Mouse (Mus musculus): ENCODE results near the gene Rnps1.
"Not testable (repeated sequence)": the region's sequence is repeated elsewhere in the genome, so short reads cannot be mapped to it uniquely, and the experiment has no call there.

The Rnps1 gene

DNA sequence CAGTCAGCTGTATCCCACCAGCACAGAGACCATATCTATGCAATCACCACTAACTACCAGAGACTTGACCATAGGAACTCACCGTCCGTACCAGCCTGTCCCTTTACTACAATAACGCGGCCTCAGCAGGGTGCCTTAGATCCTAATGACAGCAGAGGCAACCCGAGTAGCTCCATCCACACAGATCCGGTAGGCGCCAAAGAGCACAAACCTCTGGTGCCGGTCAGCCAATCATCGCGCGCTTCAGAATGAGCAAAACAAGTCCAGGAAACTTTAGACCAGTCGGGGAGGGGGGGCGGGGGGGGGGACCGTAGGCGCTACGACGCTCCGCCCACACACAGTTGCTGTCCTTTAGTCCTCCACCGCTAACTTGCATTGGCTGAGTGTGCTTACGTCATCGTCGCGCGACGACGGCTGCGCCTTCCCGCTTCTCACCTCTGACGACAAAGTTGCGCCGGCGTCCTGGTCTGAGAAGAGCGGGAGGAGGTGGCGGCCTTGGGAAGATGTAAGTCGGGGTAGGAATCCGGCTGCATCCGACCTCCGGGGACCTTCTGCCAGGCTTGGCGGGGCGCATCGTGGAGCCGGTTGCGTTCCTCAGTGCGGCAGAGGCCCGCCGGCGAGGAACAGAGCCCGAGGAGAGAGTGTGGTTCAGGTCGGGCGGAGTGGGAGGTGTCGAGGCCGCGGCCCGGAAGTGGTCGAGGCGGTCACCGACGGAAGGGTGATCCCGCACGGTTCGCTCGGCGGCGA is at the start of gene Rnps1:
Rnps1 (plus strand) TSS at position 336 of the 747 bp plus-strand sequence.
- peak; percentile 93 for DNase-seq (ENCODE audit: low spot score)

DNA sequence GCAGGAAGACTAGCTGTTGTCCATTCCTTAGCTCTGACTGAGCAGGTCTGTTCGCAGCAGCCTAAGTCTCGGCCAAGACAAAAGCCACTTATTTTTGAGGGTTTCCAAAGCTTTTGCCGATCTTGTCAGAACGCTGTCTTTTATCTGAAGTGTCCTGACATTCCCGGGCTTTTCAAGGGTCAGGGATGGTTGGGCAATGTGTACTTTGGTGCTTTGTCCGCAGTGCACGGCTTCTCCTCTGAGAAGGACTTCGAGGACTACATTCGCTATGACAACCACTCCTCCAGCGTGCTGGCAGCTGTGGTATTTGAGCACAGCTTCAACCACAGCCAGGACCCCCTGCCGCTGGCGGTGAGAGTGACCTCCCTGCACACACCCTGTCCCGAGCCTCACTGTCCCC is 48.5 kb upstream of the Rnps1 start:
- no peak for DNase-seq (ENCODE audit: low spot score)

DNA sequence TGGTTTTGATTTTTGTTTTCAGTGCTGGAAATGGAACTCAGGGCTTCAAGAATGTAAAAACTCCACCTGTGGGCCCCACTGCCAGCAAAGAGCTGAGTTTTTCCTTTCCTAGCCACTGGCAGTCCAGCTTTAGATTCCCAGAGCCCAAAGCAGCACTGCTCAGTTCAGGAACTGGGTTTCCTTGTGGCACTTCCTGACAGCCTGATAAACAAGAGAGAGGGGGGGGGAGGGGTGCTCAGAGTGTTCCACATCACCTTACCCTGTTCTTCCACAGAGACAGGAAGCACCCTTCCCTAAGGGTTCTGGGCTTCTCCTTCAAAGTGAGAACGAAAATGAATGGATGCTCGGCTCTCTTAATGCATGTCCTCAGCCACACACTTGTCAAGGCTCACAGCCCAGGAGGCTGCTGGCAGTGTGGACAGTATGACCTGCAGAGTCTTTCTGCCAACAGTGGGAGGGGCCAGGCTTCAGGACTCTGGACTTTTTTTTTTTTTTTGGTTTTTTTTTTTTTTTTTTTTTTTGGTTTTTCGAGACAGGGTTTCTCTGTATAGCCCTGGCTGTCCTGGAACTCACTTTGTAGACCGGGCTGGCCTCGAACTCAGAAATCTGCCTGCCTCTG is 39.2 kb upstream of the Rnps1 start:
- DNase-seq (ENCODE audit: low spot score): no peak

DNA sequence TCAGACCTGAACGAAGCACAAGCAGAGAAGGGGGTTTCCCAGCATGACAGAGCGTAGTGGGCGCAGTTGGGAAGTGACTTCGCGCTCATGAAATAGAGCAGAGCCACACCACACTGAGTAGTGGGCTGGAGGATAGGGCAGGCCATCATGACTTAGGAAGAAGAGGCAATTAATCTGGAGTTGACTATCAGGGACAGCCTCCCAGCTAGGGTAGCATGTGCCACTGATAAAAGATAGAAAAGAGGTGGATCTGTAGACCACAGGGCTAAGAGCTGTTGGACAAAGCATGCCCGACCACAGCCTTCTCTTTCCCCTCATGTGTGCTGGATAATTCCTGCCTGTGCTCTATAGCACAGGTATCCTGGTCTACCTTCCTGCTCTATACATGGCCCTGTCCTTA is 38.5 kb upstream of the Rnps1 start:
- no peak for DNase-seq (ENCODE audit: low spot score)

DNA sequence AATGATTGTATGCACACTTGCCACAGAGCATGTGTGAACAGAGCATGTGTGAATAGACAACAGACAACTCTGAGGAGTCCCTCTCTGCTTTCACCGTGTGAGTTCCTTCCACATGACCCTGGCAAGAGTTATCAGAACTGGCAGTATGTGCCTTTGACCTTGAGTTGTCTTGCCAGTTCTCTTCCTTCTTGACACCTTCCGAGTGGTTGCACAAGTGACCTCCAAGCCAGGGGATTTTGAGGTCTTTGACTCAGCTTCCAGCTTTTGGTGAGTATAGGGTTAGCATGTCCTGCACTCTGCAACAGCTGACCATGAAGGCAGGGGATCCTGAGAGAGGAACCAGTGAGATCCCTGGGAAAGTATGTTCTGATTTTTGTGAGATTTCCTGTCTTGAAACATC is 35.9 kb upstream of the Rnps1 start:
- no peak for DNase-seq (ENCODE audit: low spot score)

DNA sequence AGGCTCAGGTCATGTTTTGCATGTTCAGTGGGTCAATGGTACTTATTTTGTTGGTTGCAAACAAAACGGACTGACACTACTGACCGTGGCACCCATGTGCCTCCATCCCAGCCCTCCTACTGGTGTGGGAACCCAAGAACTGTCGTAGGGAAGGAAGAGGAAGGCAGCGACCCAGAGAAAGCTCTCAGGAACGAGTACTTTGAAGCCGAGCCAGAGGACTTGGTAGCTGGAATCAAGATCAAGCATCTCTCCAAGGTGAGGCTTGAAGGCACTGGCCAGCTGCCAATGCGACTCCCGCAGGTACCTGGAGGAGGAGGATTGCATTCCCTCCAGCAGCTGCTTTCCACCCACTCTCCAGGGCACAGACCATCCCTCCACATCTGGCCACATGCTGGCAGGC is 30.6 kb upstream of the Rnps1 start:
- no peak for DNase-seq (ENCODE audit: low spot score)

DNA sequence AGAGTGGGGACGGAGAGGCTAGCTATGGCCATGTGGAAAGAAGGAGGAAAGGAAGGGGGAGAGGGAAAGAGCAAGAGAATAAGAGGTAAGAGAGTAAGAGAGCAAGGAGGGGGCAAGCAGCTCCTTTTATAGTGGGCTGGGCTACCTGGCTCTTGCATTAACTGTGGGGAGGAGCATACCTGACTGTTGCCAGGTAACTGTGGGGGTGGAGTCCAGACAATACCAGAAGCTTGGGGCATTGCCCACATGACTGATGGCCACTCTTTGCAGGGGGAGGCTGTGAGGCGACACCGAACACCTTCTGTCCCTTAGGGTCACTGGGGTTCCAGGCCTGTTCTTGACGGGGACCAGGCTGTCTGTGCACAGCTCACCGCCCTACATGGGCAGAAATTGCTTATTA is 25.7 kb upstream of the Rnps1 start:
- no peak for DNase-seq (ENCODE audit: low spot score)

DNA sequence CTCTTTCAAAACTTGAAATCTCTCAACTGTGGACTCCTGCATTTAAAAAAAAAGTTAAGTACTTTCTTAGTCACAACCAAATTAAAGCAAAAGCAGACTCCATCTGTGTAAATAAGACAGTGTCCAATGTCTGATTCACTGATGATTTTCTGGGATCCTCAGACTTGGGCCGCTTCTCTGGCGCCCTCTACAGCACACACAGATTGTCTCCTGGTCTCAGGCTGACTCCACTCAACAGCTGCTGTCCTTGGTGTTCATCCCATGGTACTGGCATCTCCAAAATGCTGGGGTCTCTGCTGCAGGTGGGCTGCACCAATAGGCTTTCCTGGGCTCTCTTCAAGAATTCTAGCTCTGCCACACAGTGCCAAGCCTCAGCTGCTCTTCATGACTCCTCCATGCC is 24.5 kb upstream of the Rnps1 start:
- DNase-seq (ENCODE audit: low spot score): peak; percentile 56

DNA sequence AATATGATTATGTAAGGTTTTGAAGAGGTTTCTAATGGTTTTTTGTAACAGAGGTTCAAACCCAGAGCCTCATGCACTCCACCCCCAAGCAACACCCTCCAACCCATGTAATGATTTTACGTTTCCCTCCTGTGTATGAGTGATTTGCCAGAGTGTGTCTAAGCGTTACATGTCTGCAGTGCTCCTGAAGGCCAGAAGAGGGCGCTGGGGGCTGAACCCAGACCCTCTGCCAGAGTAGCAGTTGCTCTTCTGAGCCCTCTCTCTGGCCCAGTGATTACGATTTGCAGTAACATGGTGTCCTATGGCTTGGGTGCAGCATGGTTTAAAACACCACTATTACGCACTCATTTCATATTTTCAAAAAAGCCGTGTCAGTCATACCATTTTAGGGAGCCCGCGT is 23.2 kb upstream of the Rnps1 start:
- DNase-seq (ENCODE audit: low spot score): no peak

DNA sequence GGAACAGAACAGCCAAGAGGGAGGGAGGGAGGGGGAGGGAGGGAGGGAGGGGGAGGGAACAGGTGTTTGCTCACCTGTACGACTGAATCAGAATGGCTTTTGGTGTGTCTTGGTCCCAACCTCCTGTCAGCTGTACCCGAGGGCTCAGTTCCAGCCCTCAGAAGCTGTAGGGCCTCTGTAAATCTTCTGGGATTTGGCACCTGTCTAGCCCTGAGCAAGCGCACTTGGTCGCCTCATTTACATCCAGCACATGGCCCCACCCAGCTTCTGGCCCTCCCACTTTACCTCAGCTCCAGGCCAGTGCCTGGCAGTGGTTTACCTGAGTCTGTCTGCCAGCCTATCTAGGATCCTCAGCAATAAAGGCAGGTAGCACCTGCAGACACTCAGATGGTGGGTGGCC is 20.8 kb upstream of the Rnps1 start:
- DNase-seq (ENCODE audit: low spot score): no peak

DNA sequence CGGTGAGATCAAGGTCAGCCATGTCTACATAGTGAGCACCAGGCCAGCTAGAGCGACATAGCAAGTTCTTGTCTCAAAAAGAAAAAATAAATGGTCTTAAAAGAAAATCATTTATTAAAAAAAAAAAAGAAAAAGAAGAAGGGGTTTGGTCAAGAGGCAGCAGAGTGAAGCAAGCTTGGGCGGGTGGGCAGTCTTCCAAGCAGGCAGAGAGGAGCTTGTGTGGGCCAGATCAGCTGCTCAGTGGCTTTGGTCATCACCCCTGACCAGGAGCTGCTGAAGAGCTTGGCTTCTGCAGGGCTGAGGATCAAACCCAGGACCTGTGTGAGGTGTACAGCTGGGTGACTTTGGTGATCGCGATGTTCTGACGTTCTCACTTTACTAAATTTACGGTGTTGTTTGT is 19.9 kb upstream of the Rnps1 start:
- DNase-seq (ENCODE audit: low spot score): no peak

DNA sequence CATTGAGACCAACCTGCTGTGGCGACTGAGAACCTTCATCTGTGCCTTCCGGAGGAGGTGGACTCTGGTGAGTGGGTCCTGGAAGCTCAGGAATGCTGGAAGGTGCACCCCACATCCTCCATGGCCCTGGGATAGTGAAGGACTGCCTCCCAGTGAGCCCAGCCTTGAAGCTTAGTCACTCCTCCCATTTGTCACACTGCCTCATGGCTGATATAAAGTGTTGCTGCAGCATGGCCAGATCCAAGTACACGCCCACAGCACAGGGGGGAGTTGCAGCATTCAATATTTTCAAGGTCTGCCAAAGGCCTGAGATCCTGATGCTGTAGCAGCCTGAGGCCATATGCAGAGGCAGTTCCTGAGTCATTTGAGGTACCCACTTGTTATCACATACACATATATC is 12.0 kb upstream of the Rnps1 start:
- DNase-seq (ENCODE audit: low spot score): no peak

DNA sequence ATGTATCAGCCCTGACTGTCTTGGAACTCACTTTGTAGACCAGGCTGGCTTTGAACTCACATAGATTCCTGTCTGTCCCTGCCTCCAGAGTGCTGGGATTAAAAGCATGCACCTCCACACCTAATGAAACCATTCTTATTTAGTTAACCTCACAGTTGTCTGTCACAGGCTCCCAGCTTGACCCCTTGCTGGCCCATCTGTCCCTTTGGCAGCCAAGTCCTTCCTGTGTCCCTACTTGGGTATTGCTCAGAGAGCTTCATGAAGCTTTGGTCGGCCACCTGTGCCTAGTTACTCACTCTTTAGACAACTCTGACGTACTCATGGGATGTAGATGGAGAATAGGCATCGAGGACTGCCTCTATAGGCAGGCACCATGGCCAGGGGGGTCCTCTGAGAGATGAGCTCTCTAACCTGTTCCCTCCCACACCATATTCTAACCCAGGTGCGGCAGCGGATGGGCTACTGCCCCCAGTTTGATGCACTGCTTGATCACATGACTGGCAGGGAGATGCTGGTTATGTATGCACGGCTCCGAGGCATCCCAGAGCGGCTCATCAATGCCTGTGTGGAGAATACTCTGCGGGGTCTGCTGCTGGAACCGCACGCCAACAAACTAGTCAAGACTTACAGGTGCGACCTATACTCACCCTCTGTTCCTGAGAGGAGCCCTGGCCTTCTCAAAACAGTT is 7.1 kb upstream of the Rnps1 start:
- no peak for DNase-seq (ENCODE audit: low spot score)

DNA sequence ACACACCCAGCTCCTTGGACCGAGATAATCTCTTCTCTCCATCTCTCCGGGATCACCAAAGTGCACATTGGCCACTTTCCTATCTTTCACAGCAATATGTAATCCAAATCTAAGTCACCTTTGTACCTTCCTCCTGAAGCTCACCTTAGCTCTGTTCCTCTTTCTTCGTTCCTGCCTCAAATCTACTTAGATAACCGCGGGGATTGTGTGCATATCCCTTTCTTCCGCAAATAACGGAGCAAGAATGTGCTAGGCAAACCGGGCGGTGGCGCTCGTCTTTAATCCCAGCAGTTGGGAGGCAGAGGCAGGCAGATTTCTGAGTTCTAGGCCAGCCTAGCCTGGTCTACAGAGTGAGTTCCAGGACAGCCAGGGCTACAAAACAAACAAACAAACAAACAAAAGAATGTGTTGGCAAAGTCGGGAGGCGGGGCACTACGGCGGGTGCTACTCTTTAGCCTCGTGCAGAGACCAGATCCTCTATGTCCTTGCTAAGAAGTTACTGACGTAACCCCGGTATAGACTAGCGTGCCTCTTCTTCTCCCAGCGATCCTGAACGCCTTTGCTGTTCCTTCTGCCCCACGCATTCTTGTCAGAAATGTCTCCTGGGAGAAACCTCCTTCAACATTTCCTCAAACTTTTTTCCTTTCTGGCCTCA is 681 bp upstream of the Rnps1 start:
- DNase-seq (ENCODE audit: low spot score): no peak

DNA sequence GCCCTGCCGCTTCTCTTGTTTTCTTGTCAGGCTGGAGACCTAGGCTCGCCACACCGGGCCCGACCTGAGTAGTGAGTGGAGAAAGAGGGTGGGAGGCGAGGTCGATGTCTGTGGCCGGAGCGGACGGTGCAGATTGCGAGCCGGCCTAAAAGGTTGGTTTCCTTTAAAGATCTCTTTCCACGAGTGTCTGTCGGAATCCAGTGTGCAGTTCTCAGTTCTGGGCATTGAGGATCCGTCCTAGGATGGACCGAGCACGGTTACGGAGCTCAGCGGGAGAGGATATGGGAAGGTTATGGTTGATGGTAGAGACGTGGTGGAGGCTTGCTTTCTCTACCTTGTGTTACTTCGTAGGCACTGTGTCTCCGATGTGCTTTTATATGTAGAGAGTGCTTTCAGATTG is 646 bp downstream of the Rnps1 start:
- no peak for DNase-seq (ENCODE audit: low spot score)

DNA sequence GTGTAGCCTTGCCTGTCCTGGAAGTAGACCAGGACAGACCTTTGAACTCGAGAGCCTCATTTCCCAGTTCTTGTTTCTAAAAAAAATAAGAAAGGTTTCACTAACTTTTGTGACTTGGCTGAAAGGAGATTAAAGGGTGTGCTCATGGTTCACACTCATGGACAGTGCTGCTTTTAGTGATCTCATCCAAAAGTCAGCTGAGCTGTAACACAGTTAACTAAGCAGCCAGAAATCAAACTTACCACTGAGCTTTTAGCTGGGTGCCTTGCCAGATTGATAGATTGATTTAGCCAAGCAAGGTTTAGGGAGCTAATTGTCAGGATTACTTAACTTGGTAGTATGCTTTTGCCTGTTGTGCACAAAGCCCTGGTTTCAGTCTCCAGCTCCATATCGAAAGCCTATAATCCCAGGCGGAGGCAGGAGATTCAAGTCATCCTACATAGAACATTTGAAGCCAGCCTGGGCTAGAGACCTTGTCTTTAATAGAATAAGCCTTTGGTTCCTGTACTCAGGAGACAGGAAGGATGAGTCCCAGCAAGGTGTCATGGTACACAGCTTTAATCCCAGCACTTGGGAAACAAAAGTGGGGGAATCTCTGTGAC is 1.8 kb downstream of the Rnps1 start:
- DNase-seq (ENCODE audit: low spot score): no peak

DNA sequence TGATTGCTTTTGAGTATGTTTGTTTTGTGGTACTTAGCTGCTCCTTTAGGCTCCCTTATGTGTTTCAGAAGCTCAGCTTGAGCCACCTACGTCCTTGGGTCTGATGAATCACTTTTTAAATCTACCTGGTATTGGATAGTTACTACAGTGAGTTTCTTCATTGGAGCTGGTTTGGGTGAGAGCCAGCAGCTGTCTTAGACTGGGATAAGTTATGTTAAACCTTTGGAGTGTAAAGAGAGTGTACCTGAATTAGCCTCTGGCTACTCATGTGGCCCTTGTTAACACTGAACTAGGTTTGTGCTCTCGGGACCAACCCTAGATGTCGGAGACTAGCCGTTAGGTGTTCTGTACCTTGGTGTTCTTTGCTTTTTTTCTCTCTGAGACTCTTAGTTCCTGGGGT is 8.7 kb downstream of the Rnps1 start:
- DNase-seq (ENCODE audit: low spot score): no peak

DNA sequence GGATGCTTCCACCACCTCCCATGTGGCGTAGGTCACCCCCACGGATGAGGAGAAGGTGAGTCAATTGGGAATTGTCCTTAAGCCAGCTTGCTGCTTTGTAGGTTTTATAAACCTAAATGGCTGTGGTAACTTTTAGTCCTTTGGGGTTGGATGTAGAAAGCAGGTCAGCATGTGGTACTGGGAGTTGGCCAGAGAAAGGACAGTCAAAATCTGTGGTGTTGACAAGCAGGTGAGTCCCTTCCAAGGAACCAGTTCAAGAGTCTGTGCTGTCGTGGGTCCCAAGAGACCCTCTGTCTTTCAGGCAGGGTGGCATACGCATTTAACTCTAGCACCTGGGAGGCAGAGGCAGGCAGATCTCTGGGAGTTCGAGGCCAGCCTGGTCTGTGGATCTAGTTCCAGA is 10.1 kb downstream of the Rnps1 start:
- DNase-seq (ENCODE audit: low spot score): no peak

DNA sequence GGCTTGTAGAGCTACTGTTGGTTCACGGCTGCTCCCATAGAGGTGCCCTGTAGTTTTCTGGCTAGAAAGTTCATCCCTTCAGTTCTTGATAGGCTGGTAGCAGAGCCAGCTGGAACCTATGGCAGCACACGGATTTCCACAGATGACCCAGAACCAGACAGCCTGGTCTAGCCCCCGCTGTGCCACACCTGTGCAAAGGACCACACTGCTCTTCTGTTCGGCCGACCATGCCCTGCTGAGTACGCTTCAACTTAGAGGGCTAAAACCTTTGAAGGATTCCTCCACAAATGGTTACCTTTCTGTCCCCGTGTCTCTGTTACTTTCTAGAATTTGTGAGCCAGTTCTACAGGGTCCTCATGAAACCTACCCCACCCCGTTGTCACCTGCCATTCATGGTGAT is 11.0 kb downstream of the Rnps1 start:
- not testable (repeated sequence) for DNase-seq (ENCODE audit: low spot score)

DNA sequence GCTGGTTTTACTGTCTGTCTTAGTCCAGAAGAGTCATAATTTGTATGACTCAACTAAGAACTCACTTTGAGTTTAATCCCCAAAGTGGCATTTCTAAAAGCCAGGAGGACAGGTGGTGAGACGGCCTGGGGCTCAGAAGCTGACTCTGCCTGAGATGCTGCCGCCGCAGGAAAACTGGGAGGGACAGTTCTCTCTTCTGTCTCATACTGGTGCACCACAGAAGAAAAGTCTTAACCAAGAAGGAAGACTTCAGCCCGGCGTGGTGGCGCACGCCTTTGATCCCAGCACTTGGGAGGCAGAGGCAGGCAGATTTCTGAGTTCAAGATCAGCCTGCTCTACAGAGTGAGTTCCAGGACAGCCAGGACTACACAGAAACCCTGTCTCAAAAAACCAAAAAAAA is 11.5 kb downstream of the Rnps1 start:
- DNase-seq (ENCODE audit: low spot score): no peak

DNA sequence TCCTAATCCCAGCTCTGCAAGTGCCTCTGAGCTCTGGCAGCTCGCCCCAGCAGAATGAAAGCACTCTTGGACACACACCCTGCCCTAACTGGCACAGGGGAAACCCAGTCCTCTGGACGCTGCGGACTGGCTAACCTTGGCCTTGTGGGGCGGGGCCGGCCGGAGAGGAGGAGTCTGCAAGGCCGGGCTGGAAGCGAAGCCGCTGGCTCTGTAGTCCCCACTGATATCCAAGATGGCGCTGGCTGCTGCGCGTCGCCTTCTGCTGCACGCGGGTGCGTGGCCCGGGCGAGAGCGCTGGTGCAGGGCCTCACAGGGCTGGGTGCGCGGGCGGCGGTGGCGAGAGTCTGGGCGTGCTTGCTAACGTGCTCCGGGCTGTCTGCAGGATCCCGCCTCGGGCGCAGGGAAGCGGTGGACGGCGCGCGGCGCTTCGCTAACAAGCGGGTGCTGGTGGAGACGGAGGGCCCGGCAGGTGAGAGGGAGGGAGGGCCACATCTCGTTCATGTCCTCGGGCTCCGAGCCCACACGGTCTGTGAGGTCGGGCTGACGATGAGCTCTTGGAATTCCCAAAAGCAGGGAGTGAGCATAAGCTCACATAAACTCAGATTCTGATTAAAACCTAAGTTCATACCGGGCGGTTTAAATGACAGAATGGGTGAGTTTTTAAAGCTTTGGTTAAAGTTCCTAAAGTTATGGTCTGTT is 12.3 kb downstream of the Rnps1 start, which contains the start of gene Eci1:
Eci1 (plus strand) TSS at position 171 of the 699 bp plus-strand sequence.
- peak; percentile 92 for DNase-seq (ENCODE audit: low spot score)

DNA sequence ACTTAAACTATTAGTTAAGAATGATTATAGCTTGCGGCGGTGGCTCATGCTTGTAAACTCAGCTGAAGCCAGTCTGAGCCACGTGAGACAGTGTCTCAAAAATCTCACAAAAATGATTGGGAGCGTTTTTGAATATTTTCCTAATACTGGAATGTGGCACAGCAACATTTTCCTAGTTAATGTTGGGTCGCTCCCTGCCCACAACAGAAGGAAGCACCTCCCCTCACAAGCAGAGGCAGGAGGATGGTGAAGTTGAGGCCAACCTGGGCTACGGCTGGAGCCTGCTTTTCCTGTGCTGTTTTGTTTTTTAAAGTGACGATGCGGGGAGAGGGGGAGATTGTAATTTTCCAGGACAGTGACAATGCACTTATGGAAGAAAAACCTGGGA is 12.8 kb downstream of the Rnps1 start:
- DNase-seq (ENCODE audit: low spot score): no peak
